Mouse (Mus musculus) spleen, adult 18-20 months (tissue): ENCODE results near the gene Dhcr24.
A peak's percentile ranks its signal among the peaks of the same experiment; 100 is the strongest.

Source experiments
- DNase-seq, 2 experiments: peaks; one replicate each; pipeline ENCODE4 v3.0.0; 2022; ENCODE audit warnings: mixed read lengths in 2 of 2

Dhcr24 gene

DNA sequence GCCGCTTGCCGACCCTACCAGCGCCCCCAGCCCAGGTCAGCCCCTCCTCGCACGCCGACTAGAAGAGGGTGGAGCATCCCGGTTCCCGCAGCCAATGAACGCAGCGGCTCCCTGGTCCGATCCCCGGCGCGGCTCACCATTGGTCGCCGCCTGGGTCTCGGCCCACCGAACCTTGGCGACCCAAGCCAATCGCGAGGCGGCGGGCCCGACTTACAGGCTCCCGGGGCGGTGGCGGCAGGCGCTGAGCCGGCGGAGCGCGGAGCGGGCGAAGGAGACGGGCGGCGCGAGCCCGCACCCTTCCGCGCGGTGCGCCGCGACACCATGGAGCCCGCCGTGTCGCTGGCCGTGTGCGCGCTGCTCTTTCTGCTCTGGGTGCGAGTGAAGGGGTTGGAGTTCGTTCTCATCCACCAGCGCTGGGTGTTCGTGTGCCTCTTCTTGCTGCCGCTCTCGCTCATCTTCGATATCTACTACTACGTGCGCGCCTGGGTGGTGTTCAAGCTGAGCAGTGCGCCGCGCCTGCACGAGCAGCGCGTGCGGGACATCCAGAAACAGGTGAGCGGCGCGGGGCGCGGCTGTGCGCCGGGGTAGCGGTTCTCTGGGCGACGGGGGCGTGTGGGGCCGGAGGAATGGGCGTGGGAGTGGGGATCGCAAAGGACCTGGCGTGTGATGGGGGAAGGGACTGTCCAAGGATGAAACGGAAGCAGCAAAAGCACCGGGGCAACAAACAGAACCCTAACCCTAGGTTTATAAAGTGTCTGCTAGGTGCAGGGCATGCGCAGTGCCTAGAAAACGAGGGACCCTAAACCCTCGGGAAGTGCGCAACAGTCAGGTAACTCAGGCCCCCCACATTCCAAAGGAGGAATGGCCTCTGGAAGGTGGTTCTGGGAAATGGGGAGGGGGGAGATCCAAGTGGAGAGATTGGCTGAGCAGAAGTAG is at the start of gene Dhcr24:
Gene Dhcr24 (plus strand): TSS at position 193 of the 936 bp plus-strand sequence.
- peak; percentile 64 to 72 for DNase-seq

DNA sequence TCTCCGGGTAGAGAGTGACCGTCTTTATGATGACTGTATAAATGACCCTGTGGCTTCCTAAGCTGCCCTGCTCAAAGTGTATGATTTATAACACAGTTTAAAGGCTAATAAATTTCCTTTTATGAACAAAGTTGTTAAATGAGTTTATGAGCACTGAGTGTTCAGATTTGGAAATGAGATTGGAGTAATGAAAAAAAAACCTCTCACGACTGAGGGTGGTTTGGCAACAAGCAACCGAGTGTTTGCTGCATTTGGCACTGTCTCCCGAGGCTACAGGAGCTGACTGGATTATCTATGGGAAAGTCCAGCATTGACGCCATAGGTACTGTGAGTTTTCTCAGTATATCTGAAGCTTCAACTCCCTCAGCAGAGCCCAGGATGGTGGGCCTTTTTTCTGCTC is 46.2 kb upstream of the Dhcr24 start:
- no peak for DNase-seq

DNA sequence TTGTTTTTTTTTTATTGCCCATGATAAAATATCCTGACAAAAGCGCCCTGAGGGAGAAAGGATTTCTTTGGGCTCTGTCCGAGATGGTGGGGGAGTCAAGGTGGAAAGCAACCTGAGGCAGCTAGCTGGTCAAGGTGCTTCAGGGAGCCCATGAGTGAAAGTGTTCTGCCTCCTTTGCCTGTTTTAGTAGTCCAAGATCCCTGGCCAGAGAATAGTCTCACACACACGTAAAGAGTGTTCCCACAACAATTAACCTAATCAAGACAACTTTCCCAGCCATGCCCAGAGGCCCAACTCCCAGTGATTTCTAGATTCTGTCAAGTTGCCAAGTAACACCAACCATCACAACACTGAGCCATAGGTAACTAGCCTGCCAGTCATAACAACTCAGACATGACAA is 38.3 kb upstream of the Dhcr24 start:
- no peak for DNase-seq

DNA sequence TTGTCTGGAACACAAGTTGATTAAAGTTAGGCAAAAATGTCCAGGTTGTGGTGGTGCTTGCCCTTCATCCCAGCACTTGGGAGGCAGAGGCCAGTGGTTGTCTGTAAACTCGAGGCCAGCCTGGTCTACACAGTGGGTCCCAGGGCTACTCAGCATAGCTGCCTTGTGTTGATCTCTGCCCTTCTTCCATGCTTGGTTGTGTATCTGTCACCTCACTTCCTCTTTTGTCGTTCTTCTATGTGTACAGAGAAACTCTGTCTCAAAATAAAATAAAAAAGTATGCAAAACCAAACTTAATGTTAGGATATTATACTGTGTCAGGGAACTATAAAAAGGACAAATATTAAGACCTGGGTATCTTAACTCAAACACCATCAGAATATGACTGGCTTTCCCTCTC is 36.7 kb upstream of the Dhcr24 start:
- no peak for DNase-seq

DNA sequence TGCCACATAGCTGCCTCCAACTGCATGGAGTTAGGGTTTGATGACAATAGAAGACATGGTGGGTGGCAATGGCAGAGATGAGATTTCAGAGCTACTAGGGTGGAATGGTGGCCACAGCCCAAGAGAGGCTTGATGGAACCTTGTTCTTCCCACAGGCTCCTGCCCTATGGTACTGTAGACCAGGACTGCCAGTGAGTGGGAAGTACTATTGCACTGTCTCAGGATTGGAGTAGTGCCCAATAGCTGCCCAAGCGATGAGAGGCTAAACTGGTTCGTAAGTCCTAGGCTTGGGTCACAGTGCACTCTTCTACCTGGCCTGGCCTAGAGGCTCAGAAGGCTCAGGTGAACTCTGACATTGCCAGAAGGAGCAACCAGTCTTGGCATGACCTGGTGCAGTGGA is 35.8 kb upstream of the Dhcr24 start:
- no peak for DNase-seq

DNA sequence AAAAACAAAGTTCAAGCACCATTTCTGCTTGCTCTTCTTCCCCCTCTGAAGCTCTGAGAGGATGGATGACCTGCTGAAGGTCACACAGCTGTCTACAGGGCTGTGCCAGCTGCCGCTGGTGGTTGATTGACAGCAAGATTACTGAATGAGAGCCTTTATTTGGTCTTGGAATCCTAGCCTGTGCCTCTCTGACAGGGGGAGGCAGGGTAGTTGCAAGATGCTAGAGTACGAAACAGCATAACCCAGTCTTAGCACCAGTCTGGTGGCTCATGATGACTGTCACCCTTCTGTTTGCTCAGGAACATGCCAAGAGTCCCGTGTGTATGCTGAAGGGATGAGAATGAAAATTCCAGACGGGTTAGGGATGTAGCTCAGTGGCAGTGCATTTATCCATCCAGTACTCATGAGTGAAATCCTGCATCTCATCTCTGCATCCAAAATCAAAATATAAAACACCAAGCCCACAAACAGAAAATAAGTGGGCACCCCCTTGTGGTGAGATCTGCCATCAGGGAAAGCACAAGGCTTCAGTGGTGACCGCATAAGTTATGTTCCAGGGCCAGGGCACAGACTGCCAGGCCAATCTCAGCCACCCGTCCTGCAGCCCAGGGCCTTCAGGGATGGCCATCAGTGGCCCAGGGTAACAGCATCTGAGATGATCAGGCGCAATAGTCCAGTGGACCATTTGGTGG is 32.8 kb upstream of the Dhcr24 start:
- no peak for DNase-seq

DNA sequence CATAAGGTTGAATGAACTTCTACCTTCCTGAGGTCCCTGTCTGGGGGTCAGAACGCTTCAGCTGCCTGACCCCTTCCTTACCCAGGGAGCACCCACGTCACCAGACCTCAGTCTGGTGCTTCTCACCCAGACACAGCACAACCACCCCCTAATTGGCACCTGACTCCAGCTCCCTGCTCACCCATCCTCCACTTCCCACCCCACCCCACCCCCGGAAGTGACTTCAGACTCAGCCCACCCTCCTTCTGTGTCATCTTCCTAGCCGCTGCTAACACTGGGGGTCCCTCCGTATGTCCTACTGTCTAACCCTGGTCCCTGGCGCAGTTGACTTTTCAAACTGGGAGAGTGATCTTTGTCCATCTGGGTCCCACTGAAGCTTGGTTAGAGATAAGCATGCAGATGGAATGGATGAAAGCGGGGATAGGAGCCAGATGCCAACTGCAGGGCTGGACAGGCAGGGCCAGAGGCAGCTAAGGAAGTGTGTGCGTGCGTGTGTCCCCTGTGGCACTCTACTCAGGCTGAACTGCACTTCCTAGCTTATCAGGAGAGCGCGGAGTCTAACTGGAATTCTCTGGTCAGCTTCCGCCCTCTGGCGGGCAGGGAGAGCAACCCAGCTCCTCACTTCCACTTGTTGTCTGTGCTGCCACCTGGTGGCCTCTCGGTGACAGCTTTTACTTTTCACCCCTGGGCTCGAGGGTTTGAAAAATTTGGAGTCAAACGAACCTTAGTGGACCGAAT is 31.3 kb upstream of the Dhcr24 start:
- DNase-seq = peak; percentile 65 to 87

DNA sequence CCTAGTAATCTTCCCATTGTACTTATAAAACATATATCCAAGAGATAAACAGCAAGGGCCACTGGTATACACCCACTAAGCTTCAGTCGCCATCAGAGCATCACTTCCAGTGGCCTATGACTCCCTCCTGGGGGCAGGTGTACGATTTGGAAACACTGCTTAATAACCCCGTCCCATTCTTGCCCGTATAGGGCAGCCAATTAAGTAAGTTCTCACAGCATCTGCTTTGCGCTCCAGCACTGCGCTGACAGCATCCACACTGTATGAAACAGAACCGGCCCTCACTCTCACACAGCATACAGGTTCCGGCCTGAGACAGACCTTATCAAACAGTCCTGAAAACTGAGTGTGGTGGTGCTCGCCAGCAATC is 30.7 kb upstream of the Dhcr24 start:
- no peak for DNase-seq

DNA sequence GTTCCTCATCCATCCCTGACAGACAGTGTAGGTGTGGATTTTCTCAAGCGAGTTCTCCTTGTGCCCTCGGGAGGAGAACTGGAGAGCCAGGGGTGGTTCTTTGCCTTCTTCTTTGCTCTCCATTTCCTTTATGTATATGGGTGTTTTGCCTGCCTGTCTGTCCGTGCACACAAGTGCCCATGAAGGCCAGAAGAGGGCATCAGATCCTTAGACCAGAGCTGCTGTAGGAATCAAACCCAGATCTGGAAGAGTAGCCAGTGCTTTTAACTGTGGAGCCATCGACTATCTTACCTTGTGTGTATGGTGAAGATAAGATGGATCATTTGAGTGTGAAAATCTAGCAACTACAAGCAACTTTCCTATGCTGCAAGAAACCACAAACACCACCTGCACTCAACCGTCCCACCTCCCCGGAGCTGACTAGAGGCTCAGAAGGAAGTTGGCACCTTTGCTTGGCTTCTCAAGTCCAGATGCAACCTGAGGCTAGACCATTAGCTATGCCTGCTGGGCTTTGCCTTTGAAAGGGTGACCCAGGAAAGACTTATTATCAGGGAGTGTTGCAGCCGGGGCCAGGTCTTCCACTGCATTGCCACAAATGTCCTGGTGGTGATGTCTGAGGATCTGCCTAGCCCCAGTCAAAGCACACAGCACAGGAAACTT is 27.3 kb upstream of the Dhcr24 start:
- no peak for DNase-seq

DNA sequence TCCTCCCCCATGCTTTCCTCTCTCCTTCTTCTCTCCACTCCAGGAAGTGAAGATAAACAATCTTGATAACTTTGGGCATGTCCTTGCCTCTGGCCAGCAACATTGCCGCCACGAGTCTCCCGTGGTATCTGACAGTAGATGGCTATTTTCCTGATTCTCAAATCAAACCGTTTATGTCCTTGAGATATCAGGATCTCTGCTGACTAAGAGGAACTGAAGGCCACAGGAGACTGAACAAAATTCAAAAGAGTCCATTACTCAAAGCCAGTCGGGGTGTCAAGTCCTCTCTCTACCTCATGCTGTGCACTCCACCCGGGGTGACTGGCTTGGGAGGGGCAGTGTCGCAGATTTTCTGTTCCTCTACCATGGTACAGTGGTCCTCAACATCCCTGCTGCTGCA is 26.6 kb upstream of the Dhcr24 start:
- no peak for DNase-seq

DNA sequence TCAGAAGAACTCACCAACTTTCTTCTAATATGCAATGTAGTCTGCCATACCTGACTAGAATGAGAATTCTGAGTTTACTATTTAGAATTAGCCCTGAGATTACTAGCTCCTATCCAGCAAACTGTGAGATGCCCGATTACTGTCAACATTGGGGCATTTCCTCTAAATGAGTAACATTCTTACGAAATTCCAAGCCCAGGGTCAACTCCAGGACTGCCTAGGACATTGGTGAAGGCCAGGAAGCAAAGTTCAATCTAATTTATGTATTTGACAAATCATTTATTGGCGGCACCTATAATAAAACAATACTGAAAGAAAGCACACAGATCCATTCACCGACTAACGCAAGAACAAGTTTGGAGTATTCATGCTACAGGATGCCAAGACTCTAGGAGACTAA is 21.1 kb upstream of the Dhcr24 start:
- DNase-seq = no peak

DNA sequence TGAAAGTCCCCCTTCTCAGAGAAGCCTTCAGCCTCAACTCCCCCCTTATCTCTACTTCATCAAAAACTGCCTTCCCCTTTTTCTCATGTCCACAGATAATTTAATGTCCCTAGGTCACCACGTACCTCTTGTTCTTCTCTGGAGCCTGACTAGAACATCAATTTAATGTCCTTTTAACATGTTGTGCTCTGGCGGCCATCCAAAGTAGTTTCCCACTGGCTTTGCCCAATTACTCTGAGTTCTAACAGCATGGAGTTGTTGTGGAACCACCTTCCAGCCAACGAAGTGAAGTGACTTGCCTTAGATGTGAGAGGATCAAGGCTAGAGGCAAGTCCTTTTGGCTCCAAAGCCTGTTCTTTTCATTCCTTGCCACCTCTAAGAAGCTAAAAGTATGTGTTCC is 19.3 kb upstream of the Dhcr24 start:
- DNase-seq = no peak

DNA sequence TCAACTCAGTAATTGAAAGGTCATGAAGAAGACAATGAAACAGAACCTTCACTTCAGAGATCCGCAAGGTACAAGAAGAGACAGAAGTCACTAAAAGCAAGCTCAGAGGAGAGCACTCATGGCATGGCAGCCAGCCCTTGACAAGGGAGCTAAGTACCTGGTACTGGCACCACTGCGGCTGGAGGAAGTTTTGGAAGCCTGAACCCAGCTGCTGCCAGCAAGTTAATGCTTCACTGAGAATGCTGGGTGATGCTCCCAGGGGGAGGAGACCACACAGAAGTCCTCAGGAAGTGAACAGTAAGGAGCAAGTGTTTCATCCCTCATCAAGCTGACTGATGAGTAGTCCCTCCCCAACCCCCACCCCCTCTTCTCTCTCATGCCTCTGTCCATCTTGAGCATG is 18.6 kb upstream of the Dhcr24 start:
- no peak for DNase-seq

DNA sequence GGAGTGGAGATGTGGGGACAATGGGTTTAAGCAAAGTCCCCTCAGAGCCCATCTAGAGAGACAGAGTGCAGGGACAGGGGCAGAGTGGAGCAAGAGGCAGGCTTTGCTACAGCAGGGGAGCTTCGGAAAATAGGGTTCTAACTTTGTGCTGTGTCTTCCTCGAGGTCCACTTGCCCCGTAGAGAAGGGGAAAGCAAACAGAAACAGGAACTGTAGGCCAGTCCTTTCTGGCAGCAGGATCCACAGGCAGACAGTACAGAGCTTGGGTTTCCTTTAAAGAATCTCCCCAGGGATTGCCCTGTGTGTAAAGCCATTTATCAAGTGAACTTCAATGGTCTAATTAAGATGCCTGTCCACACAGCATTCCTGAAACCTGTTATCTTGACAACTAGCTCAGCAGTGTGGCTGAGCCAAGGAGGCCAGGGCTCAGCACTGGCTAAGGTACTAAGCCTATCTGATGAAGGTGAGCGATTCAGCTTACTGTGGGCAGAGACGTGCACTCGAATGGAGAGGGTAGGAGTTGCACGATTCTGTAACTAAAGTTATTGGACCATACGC is 14.9 kb upstream of the Dhcr24 start:
- DNase-seq = no peak

DNA sequence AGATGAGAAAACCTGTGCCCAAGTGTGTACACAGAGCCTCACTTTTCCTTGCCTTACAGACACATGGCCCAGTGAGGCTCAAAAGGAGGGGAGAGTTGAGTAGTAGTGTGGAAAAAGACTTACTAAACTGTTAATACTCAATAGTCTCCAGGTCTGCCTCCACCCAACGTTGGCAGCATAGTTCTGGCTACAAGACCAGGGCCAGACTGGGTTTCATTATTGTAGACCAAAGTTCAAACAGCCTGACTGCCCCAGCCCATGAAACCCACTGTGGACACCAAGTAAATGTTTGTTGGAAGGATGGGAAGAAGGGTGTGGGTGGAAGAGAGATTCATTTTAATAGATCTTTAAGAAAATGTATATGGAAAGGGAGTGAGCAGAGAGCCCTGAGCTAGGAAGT is 13.9 kb upstream of the Dhcr24 start:
- DNase-seq = no peak

DNA sequence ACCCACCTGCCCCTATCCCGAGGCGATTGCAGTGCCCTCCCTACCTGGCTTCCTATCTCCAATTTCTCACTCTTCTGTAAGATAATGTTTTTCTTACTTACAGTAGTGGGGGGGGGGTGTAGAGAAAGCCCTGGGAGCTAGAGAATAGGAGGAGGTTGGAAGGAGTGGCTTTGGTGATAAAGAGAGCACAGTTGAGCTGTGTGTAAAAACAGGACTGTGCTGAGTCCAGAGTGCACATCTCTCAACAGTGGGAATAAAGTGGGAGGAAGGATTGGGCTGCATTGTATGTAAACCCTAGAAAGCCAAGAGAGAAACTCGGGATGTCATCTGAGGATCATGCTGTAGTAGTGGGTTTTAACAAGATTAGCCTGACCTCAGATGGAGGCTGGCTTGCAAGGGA is 12.7 kb upstream of the Dhcr24 start:
- no peak for DNase-seq

DNA sequence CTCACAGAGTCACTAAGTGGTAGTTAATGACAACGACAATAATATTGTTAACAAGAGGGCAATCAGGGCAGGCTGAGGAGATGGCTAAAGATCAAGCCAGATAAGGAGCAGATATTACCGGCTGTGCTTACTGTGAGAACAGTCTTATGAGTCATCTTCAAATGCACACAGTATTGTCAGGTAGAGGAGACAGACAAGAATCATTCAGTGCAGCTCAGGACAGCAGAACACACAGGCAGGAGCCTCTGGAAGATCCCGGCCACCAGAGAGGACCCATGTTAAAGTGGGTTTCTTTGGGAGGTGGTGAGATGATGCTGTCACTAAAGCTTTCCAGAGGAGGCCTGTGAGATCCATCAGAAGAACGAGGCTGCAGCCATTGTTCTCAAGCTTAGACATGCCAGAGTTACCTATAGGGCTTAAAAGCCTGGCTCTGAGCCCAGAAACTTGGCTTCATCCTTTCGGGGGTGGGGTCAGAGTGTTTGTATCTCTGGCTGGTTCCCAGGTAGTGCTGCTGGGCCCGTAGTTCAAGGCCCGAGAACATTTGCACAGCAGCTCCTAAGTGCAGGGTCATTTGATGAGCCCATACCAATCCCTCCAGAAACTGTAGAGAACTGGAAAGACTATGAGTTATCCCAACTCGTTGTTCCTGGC is 10.2 kb upstream of the Dhcr24 start:
- no peak for DNase-seq

DNA sequence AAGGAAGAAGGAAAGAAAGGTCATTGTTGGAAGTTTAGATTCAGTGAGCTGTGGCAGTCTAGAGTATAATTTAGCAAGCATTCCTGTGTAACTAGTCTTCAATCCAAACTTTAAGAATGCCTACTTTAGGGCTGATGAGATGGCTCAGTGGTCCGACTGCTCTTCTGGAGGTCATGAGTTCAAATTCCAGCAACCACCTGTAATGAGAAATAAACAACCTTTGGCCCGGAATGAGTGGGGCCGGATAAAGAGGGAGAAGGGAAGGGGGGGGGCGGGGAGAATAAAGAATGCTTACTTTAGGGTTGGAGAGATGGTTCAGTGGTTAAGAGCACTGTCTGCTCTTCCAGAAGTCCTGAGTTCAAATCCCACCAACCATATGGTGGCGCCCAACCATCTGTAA is 3.6 kb upstream of the Dhcr24 start:
- DNase-seq = no peak

DNA sequence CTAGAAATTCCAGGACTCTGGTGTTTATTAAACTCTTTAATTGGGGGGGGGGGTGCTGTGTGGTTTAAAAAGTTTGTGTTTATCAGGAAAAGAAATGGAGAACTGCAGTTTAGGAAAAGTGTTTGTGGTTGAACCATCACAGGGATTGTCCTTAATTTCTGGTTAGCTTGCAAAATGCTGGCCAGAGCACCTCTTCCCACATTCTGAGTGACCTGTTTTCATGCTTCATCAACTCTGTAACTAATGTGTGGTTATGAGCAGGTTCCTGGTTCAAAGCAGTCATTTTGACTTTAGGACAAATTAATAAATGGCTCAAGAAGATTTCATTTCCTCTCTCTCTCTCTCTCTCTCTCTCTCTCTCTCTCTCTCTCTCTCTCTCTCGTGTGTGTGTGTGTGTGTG is 2.9 kb upstream of the Dhcr24 start:
- no peak for DNase-seq

DNA sequence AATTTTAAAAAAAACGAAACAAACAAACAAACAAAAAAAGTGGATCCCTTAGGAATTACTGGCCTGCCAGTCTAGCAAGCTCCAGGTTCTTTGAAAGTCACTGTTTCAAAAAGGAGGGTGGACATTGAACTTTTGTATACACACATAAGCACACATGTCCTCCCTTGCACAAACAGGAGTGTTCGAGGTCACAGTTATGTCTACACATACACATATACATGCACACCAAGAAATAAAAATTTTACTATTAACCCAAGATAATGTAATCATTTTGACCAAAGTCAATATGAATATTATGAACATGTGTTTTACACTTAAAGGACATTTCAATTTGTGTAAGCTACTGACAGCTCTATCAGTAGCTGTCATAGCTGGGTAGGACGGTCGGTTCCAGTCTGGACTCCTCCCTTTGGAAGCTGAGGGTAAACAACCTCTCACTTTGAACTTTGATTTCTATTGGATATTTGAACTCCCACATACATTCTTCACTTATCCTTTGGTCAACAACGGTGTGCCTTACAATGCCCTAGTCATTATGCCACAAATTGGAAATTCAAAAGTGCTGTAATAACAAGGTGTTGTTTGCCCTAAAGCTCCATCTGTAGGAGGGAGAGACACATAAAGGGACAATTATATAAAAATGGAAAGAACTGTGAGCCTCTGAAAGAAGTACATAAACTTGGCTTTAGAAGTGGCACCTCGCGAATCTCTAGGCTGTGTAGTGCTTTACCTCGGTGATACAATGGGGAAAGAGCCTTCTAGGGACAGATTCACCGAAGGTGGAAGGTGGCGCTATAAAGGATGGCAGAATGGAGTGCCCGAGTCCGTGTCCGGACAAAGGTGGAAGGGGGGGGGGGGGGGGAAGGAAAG is 1.3 kb upstream of the Dhcr24 start:
- DNase-seq = no peak

DNA sequence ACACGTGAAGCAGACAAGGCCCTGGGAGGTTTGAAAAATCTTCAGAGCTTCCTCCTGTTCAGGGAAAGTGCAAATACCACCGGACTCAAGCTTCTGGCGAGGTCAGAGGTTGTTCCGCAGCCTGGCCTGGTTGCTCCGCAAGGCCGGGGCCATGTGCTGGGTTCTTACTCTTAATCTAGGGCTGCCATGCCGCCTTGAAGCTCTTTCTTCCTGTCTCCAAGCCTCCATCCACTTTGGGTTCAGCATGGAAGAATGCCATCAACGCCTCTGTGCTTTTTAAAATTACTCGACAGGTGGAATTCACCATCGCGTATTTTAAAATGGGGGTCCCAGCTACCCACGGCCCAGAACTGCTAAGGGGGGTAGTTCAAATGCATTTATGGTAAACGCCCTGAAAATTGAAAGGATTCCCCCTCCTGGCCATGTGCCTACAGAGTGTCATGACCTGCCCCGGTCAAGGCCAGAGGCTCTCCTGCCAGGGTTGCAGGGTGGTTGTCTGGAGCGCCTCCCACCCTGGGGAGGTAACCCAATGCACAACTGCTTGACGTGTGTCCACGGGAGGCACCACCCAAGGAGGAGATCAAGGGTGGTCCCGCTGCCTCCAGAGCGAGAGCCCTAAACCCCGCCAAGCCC is 509 bp upstream of the Dhcr24 start:
- DNase-seq = no peak
